Mouse (Mus musculus): Measurements from ENCODE around the gene Pigl.

GRCm38 (mm10) chr11:62478931-62479330 lies 20.7 kb downstream of the Pigl start:
- TF ChIP-seq CTCF (IDR thresholded peaks at IDR 0.05) (no peak), EP300 (IDR thresholded peaks at IDR 0.05; ENCODE audit: insufficient read depth, low read depth, low read length) (no peak)

All from heart, adult 2 months (tissue).